ENCODE assay signal across 15 mouse cellular contexts in genomic region chr16:72928525-72929122, GRCm38 (mm10).
A peak's percentile ranks its signal among the peaks of the same experiment; 100 is the strongest.
DNase-seq lines count a peak whose midpoint lies in the region; ATAC-seq and TF ChIP-seq lines count a peak whose summit lies in the region.
"Had no signal": no experiment of that assay in that cellular context is flagged by ENCODE, and none has a peak within 500 bp of the region (broad histone marks: within the 10 kb centered on the region; RNA-seq: fewer than 3 reads in every experiment).

No protein-coding gene starts in this region.

- H3K36me3 ChIP-seq in intestine, embryonic 14.5 days (ENCODE audit: control insufficient read depth, insufficient read depth, low read length): no peaks in the 10 kb centered on the region
- H3K36me3 ChIP-seq in intestine, postnatal 0 days (ENCODE audit: control insufficient read depth, insufficient read depth): no peaks in the 10 kb centered on the region
- H3K36me3 ChIP-seq in forebrain, postnatal 0 days (ENCODE audit: insufficient read depth): no peaks in the 10 kb centered on the region
- H3K36me3 ChIP-seq in midbrain, embryonic 14.5 days (ENCODE audit: control insufficient read depth, insufficient read depth, low read length): no peaks in the 10 kb centered on the region
- H3K36me3 ChIP-seq: liver, embryonic 12.5 days had no signal

- DNase-seq in intestine, embryonic 14.5 days (ENCODE audit: low spot score): no peak
- DNase-seq in lung, postnatal 10 days: peak; percentile 24
- no peak for DNase-seq in lung, adult 18-20 months
- peak; percentile 62 for DNase-seq in forebrain, postnatal 0 days
- peak; percentile 67 for DNase-seq in midbrain, embryonic 14.5 days
- DNase-seq in left cerebral cortex, postnatal 10 days (ENCODE audit: extremely low spot score in 1 of 2, low spot score in 2 of 2): no peak
- DNase-seq in embryo, embryonic 11 days: no peak
- DNase-seq: cerebellum, adult 2 months; heart, postnatal 14 days; kidney, postnatal 25 days; left cerebral cortex, postnatal 4 days; retina, postnatal 1 day; thymus, adult 18-20 months had no signal

- WGBS in intestine, embryonic 14.5 days: 58% methylated on average over 6 of the region's 6 CpGs
- WGBS in intestine, postnatal 0 days: 62% methylated on average over 6 of the region's 6 CpGs
- WGBS in forebrain, postnatal 0 days: 34% methylated on average over 6 of the region's 6 CpGs
- 26% methylated on average over 6 of the region's 6 CpGs for WGBS in midbrain, embryonic 14.5 days

- TF ChIP-seq CTCF in intestine, postnatal 0 days (IDR thresholded peaks at IDR 0.05; ENCODE audit: low read depth): no peak
- TF ChIP-seq CTCF in forebrain, postnatal 0 days (IDR thresholded peaks at IDR 0.05; ENCODE audit: low read depth): no peak

- intact Hi-C loops in left cerebral cortex, postnatal 10 days (cut with DNase I): no loop called here

- H3K9ac ChIP-seq in intestine, embryonic 14.5 days (ENCODE audit: low read length): no peak overlapping the region
- no peak overlapping the region for H3K9ac ChIP-seq in intestine, postnatal 0 days (ENCODE audit: low read depth, low read length)
- no peak overlapping the region for H3K9ac ChIP-seq in forebrain, postnatal 0 days
- H3K9ac ChIP-seq in midbrain, embryonic 14.5 days (replicated peaks; ENCODE audit: low read length): no peak overlapping the region
- H3K9ac ChIP-seq: liver, embryonic 12.5 days had no signal

- peaks cover 23% of the 10 kb centered on the region for H3K4me1 ChIP-seq in intestine, embryonic 14.5 days (replicated peaks; ENCODE audit: control insufficient read depth, insufficient read depth, low read length)
- H3K4me1 ChIP-seq in intestine, postnatal 0 days (replicated peaks; ENCODE audit: control insufficient read depth, insufficient read depth, low read length): peaks cover 3% of the 10 kb centered on the region; the same call in 1 of the 2 replicates
- peaks cover 9% of the 10 kb centered on the region for H3K4me1 ChIP-seq in forebrain, postnatal 0 days (ENCODE audit: insufficient read depth)
- peaks cover 32% of the 10 kb centered on the region for H3K4me1 ChIP-seq in midbrain, embryonic 14.5 days (ENCODE audit: control insufficient read depth, insufficient read depth, low read length)
- H3K4me1 ChIP-seq: liver, embryonic 12.5 days had no signal

- no peak overlapping the region for H3K4me3 ChIP-seq in intestine, embryonic 14.5 days (ENCODE audit: low read depth, low read length)
- no peak overlapping the region for H3K4me3 ChIP-seq in intestine, postnatal 0 days (ENCODE audit: low read depth, low read length)
- no peak overlapping the region for H3K4me3 ChIP-seq in forebrain, postnatal 0 days (ENCODE audit: low read depth, low read length)
- H3K4me3 ChIP-seq in midbrain, embryonic 14.5 days (replicated peaks; ENCODE audit: low read depth, low read length): no peak overlapping the region
- H3K4me3 ChIP-seq: liver, embryonic 12.5 days had no signal

- ATAC-seq in intestine, embryonic 14.5 days (replicated peaks; ENCODE audit: low FRiP score, low TSS enrichment, low read depth): 0 out of 2 replicates have a peak, but pooled peaks have one; percentile 40
- no peak for ATAC-seq in intestine, postnatal 0 days
- ATAC-seq in forebrain, postnatal 0 days: peak; percentile 81
- ATAC-seq in midbrain, embryonic 14.5 days (ENCODE audit: low FRiP score, low TSS enrichment): peak; percentile 69
- ATAC-seq: liver, embryonic 12.5 days had no signal

- no peaks in the 10 kb centered on the region for H3K27me3 ChIP-seq in intestine, embryonic 14.5 days (replicated peaks; ENCODE audit: control insufficient read depth, insufficient read depth, low read length)
- no peaks in the 10 kb centered on the region for H3K27me3 ChIP-seq in intestine, postnatal 0 days (replicated peaks; ENCODE audit: control insufficient read depth, insufficient read depth, low read length)
- no peaks in the 10 kb centered on the region; the same call in 1 of the 2 replicates for H3K27me3 ChIP-seq in forebrain, postnatal 0 days (ENCODE audit: insufficient read depth, low read length)
- no peaks in the 10 kb centered on the region for H3K27me3 ChIP-seq in midbrain, embryonic 14.5 days (ENCODE audit: control insufficient read depth, insufficient read depth, low read length)
- H3K27me3 ChIP-seq: liver, embryonic 12.5 days had no signal

- no peaks in the 10 kb centered on the region for H3K9me3 ChIP-seq in intestine, embryonic 14.5 days (ENCODE audit: control insufficient read depth, low read length)
- no peaks in the 10 kb centered on the region for H3K9me3 ChIP-seq in intestine, postnatal 0 days (ENCODE audit: control insufficient read depth)
- H3K9me3 ChIP-seq in forebrain, postnatal 0 days (ENCODE audit: low read length): no peaks in the 10 kb centered on the region
- H3K9me3 ChIP-seq in midbrain, embryonic 14.5 days (ENCODE audit: control insufficient read depth, low read length): no peaks in the 10 kb centered on the region
- H3K9me3 ChIP-seq: liver, embryonic 12.5 days had no signal

- H3K4me2 ChIP-seq in intestine, embryonic 14.5 days (ENCODE audit: low read length): 0 out of 2 replicates have a peak overlapping the region, but pooled peaks have one; percentile 11
- H3K4me2 ChIP-seq in intestine, postnatal 0 days (replicated peaks; ENCODE audit: low read depth): no peak overlapping the region
- no peak overlapping the region for H3K4me2 ChIP-seq in forebrain, postnatal 0 days (ENCODE audit: low read depth)
- no peak overlapping the region for H3K4me2 ChIP-seq in midbrain, embryonic 14.5 days (ENCODE audit: low read length)
- H3K4me2 ChIP-seq: liver, embryonic 12.5 days had no signal

- no peak overlapping the region for H3K27ac ChIP-seq in intestine, embryonic 14.5 days (ENCODE audit: low read depth)
- no peak overlapping the region for H3K27ac ChIP-seq in intestine, postnatal 0 days (ENCODE audit: low read depth, low read length)
- no peak overlapping the region for H3K27ac ChIP-seq in forebrain, postnatal 0 days (ENCODE audit: low read depth, low read length)
- H3K27ac ChIP-seq in midbrain, embryonic 14.5 days (replicated peaks; ENCODE audit: low read depth, low read length): no peak overlapping the region
- H3K27ac ChIP-seq: liver, embryonic 12.5 days had no signal

Comparison
In these comparisons a context has a peak if more than half of its experiments do, and no peak if none do; other contexts are left out.
1. DNase-seq: peak in lung, postnatal 10 days (single experiment), forebrain, postnatal 0 days (single experiment) and midbrain, embryonic 14.5 days (single experiment); none in intestine, embryonic 14.5 days (single experiment), lung, adult 18-20 months (0 of 2), left cerebral cortex, postnatal 10 days (0 of 2) and embryo, embryonic 11 days (single experiment).